Mouse (Mus musculus) CH12.LX (cell line): Measurements from ENCODE around the gene Lama1.
"Not testable (repeated sequence)": the region's sequence is repeated elsewhere in the genome, so short reads cannot be mapped to it uniquely, and the experiment has no call there.

Source experiments
- CTCF ChIP-seq, 2 experiments: IDR thresholded peaks in 1 of 2; conservative IDR thresholded peaks in 1 of 2; 2 replicates each; pipeline ENCODE4 v1.5.1; 2011 to 2012; ENCODE audit warnings: low read depth in 2 of 2, low read length in 2 of 2, improper control_type of control experiment in 1 of 2, inconsistent platforms in 1 of 2, mild to moderate bottlenecking in 1 of 2, moderate library complexity in 1 of 2
- MYC ChIP-seq: IDR thresholded peaks from 2 replicates; pipeline ENCODE4 v1.6.1; 2011; ENCODE audit warnings: low read depth, mild to moderate bottlenecking, improper control_type of control experiment, low read length
- NRF1 ChIP-seq: IDR thresholded peaks from 2 replicates; pipeline ENCODE4 v1.6.1; 2014; ENCODE audit warnings: low read depth, mild to moderate bottlenecking, inconsistent platforms, low read length, improper control_type of control experiment, moderate library complexity
- POLR2A ChIP-seq: IDR thresholded peaks from 2 replicates; pipeline ENCODE4 v1.6.1; 2011; ENCODE audit warnings: low read depth, mild to moderate bottlenecking, improper control_type of control experiment, low read length
- USF2 ChIP-seq: conservative IDR thresholded peaks from 2 replicates; pipeline ENCODE4 v1.6.1; 2011; ENCODE audit warnings: low read depth, low read length, improper control_type of control experiment

GRCm38 (mm10) chr17:67741229-67741628, 44.2 kb downstream of the Lama1 start:
- not testable (repeated sequence) for TF ChIP-seq CTCF (conservative IDR thresholded peaks at IDR 0.05 in 1 of 2, IDR thresholded peaks at IDR 0.05 in 1 of 2; ENCODE audit: low read depth in 2 of 2, low read length in 2 of 2); USF2; NRF1; POLR2A; MYC
